Mouse (Mus musculus) testis, adult 2 months (tissue): Measurements from ENCODE around the gene Pm20d1. TPM values are rescaled to one million over a fixed set of nuclear protein-coding genes. Genes with fewer than 3 reads are reported as not detected.

Source experiments
- H3K27ac ChIP-seq: fragments of 200-500 bp; 2 replicates; pipeline ENCODE4 v1.5.1; 2012; ENCODE audit warnings: low read depth, low read length; ENCODE audit not compliant: control insufficient read depth, insufficient read depth
- H3K27me3 ChIP-seq: fragments of 200-500 bp; 2 replicates; pipeline ENCODE4 v1.6.1; 2012; ENCODE audit warnings: mild to moderate bottlenecking, low read length, moderate library complexity; ENCODE audit not compliant: control insufficient read depth, insufficient read depth
- H3K36me3 ChIP-seq: fragments of 200-500 bp; 2 replicates; pipeline ENCODE4 v1.6.1; 2012; ENCODE audit warnings: mild to moderate bottlenecking, low read length; ENCODE audit not compliant: control insufficient read depth, insufficient read depth
- H3K4me1 ChIP-seq: fragments of 200-500 bp; 2 replicates; pipeline ENCODE4 v1.6.1; 2012; ENCODE audit warnings: low read length; ENCODE audit not compliant: control insufficient read depth, insufficient read depth
- H3K4me3 ChIP-seq: fragments of 200-500 bp; 2 replicates; pipeline ENCODE4 v1.5.1; 2012; ENCODE audit warnings: low read depth, mild to moderate bottlenecking, low read length, moderate library complexity, mixed read lengths; ENCODE audit not compliant: control insufficient read depth
- CTCF ChIP-seq: fragments of 200-500 bp; IDR thresholded peaks from 2 replicates; pipeline ENCODE4 v1.5.1; 2012; ENCODE audit warnings: low read depth, mild to moderate bottlenecking, inconsistent platforms, low read length, moderate library complexity; ENCODE audit not compliant: control insufficient read depth, insufficient read depth, insufficient replicate concordance
- POLR2A ChIP-seq: fragments of 200-500 bp; IDR thresholded peaks from 2 replicates; pipeline ENCODE4 v1.6.1; 2012; ENCODE audit warnings: low read depth, mild to moderate bottlenecking, inconsistent platforms, low read length, moderate library complexity; ENCODE audit not compliant: control insufficient read depth
- polyA plus RNA-seq: library from polyadenylated mRNA; depleted of rRNA; stranded (reverse); fragments of >200 nt; gene quantifications from 2 replicates; pipeline ENCODE4 v1.2.3, GENCODE M21; 2012

Gene Pm20d1
- polyA plus RNA-seq, 1 experiment = 0.28 TPM

DNA sequence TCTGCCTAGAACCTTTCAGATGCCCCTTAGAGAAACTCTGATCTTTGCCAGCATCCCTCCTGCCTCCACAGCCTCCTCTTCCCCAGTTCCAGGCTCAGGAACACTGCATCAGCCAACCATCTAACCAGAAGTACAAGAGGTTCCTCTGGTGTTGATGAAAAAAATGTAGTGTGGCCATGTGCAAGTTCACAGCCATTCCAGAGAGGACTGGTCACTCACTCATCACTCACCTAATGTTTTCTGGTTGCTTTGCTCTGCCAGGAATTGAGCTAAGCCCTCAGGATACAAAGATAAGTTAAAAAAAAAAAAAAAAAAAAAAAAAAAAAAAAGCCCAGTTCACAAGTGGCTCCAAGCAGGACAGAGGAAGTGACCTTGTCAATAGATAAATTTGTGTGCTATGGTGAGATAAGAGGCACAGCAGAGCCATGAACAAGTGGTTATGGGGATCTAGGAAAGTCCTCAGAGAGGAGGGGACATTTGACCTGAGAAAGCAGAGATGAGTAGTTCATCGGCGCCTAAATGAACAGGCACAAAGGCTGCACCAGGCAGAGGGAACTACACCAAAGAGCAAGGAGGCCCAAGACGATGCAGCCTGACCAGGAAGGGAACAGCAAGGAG, 42.9 kb upstream of the Pm20d1 start:
- Histone ChIP-seq H3K4me3 (no peak overlapping the region), H3K4me1 (no peaks in the 10 kb centered on the region), H3K27me3 (no peaks in the 10 kb centered on the region)

DNA sequence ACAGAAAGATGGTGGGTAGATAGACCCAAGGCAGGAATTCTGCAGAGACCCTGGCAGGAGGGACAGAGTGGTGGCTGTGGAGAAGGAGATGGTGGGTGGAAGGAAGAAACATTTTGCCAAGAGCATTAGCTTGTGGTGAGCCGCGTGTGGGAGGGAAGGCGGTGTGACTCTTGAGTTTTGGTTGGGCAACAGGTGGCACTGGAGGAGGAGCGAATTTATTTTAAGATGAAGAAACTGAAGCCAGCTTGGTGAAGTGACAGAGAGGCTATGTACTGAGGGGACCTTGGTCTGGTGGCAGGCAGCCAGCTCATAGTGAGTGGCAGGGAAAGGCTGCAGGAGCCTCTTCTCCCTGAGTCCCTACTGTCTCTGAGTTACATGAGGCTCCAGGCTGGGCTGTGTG, 42.3 kb upstream of the Pm20d1 start:
- no peak overlapping the region for H3K27ac ChIP-seq

More for the DNA sequence above, 42.9 kb upstream of the Pm20d1 start:
- Histone ChIP-seq H3K27ac (no peak overlapping the region), H3K36me3 (no peaks in the 10 kb centered on the region)
- TF ChIP-seq POLR2A (no peak), CTCF (no peak)

GRCm38 (mm10) chr1:131757211-131757610, 40.0 kb upstream of the Pm20d1 start:
- Histone ChIP-seq H3K4me3 (no peak overlapping the region), H3K4me1 (no peaks in the 10 kb centered on the region), H3K36me3 (no peaks in the 10 kb centered on the region), H3K27me3 (no peaks in the 10 kb centered on the region), H3K27ac (no peak overlapping the region)
- TF ChIP-seq POLR2A (no peak), CTCF (no peak)

More for the DNA sequence above, 42.3 kb upstream of the Pm20d1 start:
- Histone ChIP-seq H3K36me3 (no peaks in the 10 kb centered on the region), H3K4me1 (no peaks in the 10 kb centered on the region), H3K27me3 (no peaks in the 10 kb centered on the region), H3K4me3 (no peak overlapping the region)
- no peak for TF ChIP-seq CTCF
- no peak for TF ChIP-seq POLR2A

DNA sequence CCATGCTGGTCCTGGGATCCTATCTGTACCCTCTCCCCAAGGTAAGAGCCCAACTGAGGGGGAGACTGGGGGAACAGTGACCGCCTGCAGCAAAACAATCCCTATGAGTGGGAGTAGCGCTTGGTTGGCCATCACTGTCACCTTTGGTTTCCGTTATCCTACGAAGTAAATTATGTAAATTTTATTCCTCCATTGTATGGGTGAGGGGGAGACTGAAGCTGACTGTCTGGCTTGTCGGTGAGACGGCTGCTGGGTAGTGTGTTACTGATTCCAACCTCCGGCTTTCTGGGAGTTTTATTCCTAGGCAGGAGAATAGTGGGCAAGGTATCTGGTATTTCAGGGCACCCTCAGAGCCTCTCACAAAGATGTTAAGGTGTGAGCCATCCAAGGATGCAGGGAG, 38.4 kb upstream of the Pm20d1 start:
- TF ChIP-seq POLR2A (no peak), CTCF (no peak)
- no peak overlapping the region for H3K27ac ChIP-seq
- no peak overlapping the region for H3K4me3 ChIP-seq
- H3K36me3 ChIP-seq = no peaks in the 10 kb centered on the region
- no peaks in the 10 kb centered on the region for H3K27me3 ChIP-seq
- H3K4me1 ChIP-seq = no peaks in the 10 kb centered on the region

GRCm38 (mm10) chr1:131759667-131760427, 37.3 kb upstream of the Pm20d1 start:
- no peak overlapping the region for H3K4me3 ChIP-seq
- TF ChIP-seq POLR2A (no peak), CTCF (no peak)
- no peaks in the 10 kb centered on the region for H3K36me3 ChIP-seq
- H3K4me1 ChIP-seq = no peaks in the 10 kb centered on the region
- no peak overlapping the region for H3K27ac ChIP-seq
- H3K27me3 ChIP-seq = no peaks in the 10 kb centered on the region

DNA sequence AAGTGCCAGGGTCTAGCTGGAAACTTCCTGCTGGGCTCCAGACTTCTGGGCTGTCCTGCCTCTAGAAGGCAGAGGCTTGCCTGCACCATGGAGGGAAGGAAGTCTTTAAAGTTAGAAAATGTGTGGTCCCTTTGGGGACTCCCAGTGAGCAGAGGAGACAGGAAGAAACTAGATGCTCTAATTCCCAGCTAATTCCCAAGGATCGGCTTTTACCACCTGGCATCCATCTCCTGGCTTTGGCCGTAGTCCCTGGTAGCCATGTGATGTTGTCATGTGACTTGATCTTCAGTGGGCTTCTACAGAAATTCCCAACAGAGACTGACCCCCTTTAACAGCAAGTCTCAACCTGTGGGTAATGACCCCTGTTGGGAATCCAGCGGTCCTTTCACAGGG, 36.8 kb upstream of the Pm20d1 start:
- no peak overlapping the region for H3K4me3 ChIP-seq
- no peak overlapping the region for H3K27ac ChIP-seq
- H3K27me3 ChIP-seq = no peaks in the 10 kb centered on the region
- no peaks in the 10 kb centered on the region for H3K36me3 ChIP-seq
- TF ChIP-seq CTCF = no peak
- TF ChIP-seq POLR2A = no peak
- H3K4me1 ChIP-seq = no peaks in the 10 kb centered on the region

GRCm38 (mm10) chr1:131761079-131761831, 35.9 kb upstream of the Pm20d1 start:
- Histone ChIP-seq H3K4me1 (peaks cover 2% of the 10 kb centered on the region; the same call in 1 of the 2 replicates), H3K36me3 (no peaks in the 10 kb centered on the region), H3K27ac (no peak overlapping the region), H3K27me3 (no peaks in the 10 kb centered on the region), H3K4me3 (no peak overlapping the region)
- TF ChIP-seq POLR2A = no peak
- TF ChIP-seq CTCF = no peak
